Mouse (Mus musculus) limb, embryonic 12.5 days (tissue): ENCODE measurements around the gene Ikbkg. TPM values are rescaled to one million over a fixed set of nuclear protein-coding genes. Genes with fewer than 3 reads are reported as not detected.

ENCODE experiments used
- ATAC-seq: fragments of 200-750 bp; cut with Nextera tagmentation; 2 replicates; pipeline ENCODE4 v1.8.0; 2017; ENCODE audit warnings: low read depth, moderate TSS enrichment; ENCODE audit not compliant: insufficient number of reproducible peaks, insufficient read depth, low FRiP score, low TSS enrichment
- H3K27ac ChIP-seq: fragments of 300-500 bp; sonication (generic); 2 replicates; pipeline ENCODE4 v1.5.1; 2016; ENCODE audit warnings: mild to moderate bottlenecking, moderate library complexity
- H3K27me3 ChIP-seq: fragments of 300-500 bp; sonication (generic); 2 replicates; pipeline ENCODE4 v1.6.1; 2016; ENCODE audit warnings: mild to moderate bottlenecking, moderate library complexity
- H3K36me3 ChIP-seq: fragments of 300-500 bp; sonication (generic); 2 replicates; pipeline ENCODE4 v1.6.1; 2016; ENCODE audit warnings: mild to moderate bottlenecking, moderate library complexity
- H3K4me1 ChIP-seq: fragments of 300-500 bp; sonication (generic); replicated peaks from 2 replicates; pipeline ENCODE4 v1.6.1; 2016
- H3K4me2 ChIP-seq: fragments of 300-500 bp; sonication (generic); 2 replicates; pipeline ENCODE4 v1.6.1; 2016; ENCODE audit warnings: mild to moderate bottlenecking, moderate library complexity
- H3K4me3 ChIP-seq: fragments of 300-500 bp; sonication (generic); replicated peaks from 2 replicates; pipeline ENCODE4 v1.5.1; 2016; ENCODE audit warnings: mild to moderate bottlenecking
- H3K9ac ChIP-seq: fragments of 300-500 bp; sonication (generic); replicated peaks from 2 replicates; pipeline ENCODE4 v1.6.1; 2016; ENCODE audit warnings: mild to moderate bottlenecking, moderate library complexity
- H3K9me3 ChIP-seq: fragments of 300-500 bp; sonication (generic); 2 replicates; pipeline ENCODE4 v1.6.1; 2016; ENCODE audit warnings: mild to moderate bottlenecking, moderate library complexity
- WGBS: fragments of 180-500 bp; shearing (Covaris S2); methylation state at CpG from one replicate; pipeline ENCODE4 v1.1.7; 2016; 5-methylcytosine and 5-hydroxymethylcytosine counted together
- polyA plus RNA-seq: library from polyadenylated mRNA; unstranded; fragments of >200 nt; fragmentation: Nextera tagmentation; extraction: Ambion mirVana; gene quantifications from 2 replicates; pipeline ENCODE4 v1.2.1, GENCODE M21; 2016

The Ikbkg gene
- polyA plus RNA-seq, 1 experiment from 2014 or later: 22.1 TPM

- no peaks in the 10 kb centered on the region for H3K36me3 ChIP-seq
- H3K9ac ChIP-seq: no peak overlapping the region
- no peak for ATAC-seq
- H3K4me1 ChIP-seq: no peaks in the 10 kb centered on the region
- 85% methylated on average over 3 of the region's 3 CpGs for WGBS
- no peaks in the 10 kb centered on the region for H3K9me3 ChIP-seq
- no peaks in the 10 kb centered on the region for H3K27me3 ChIP-seq
- no peak overlapping the region for H3K4me2 ChIP-seq
- H3K27ac ChIP-seq: no peak overlapping the region
- no peak overlapping the region for H3K4me3 ChIP-seq
Observed at GRCm38 (mm10) chrX:74400136-74400535, 7.0 kb downstream of the Ikbkg start.

- Histone ChIP-seq H3K4me3 (no peak overlapping the region), H3K9me3 (no peaks in the 10 kb centered on the region), H3K36me3 (0 out of 2 replicates have a peak, but pooled peaks cover 12% of the 10 kb centered on the region), H3K4me1 (no peaks in the 10 kb centered on the region), H3K27me3 (no peaks in the 10 kb centered on the region), H3K4me2 (no peak overlapping the region), H3K9ac (no peak overlapping the region), H3K27ac (no peak overlapping the region)
- 65% methylated on average over 2 of the region's 2 CpGs for WGBS
- no peak for ATAC-seq
Observed at GRCm38 (mm10) chrX:74408340-74408739, 15.2 kb downstream of the Ikbkg start.

GRCm38 (mm10) chrX:74413377-74413776, 20.3 kb downstream of the Ikbkg start:
- no peaks in the 10 kb centered on the region for H3K4me1 ChIP-seq
- no peak overlapping the region for H3K4me2 ChIP-seq
- no peak overlapping the region for H3K4me3 ChIP-seq
- H3K27ac ChIP-seq: no peak overlapping the region
- no peaks in the 10 kb centered on the region for H3K27me3 ChIP-seq
- H3K36me3 ChIP-seq: 0 out of 2 replicates have a peak, but pooled peaks cover 12% of the 10 kb centered on the region
- H3K9me3 ChIP-seq: no peaks in the 10 kb centered on the region
- no peak overlapping the region for H3K9ac ChIP-seq
- no peak; the same call in 1 of the 2 replicates for ATAC-seq

- H3K4me1 ChIP-seq: no peaks in the 10 kb centered on the region; the same call in 1 of the 2 replicates
- H3K27ac ChIP-seq: no peak overlapping the region
- no peaks in the 10 kb centered on the region for H3K27me3 ChIP-seq
- ATAC-seq: no peak
- H3K4me3 ChIP-seq: no peak overlapping the region
- no peaks in the 10 kb centered on the region for H3K36me3 ChIP-seq
- H3K9ac ChIP-seq: no peak overlapping the region
- no peak overlapping the region for H3K4me2 ChIP-seq
- no peaks in the 10 kb centered on the region for H3K9me3 ChIP-seq
Observed at GRCm38 (mm10) chrX:74424443-74424842, 31.4 kb downstream of the Ikbkg start.

- 83% methylated on average over 4 of the region's 4 CpGs for WGBS
- Histone ChIP-seq H3K9me3 (no peaks in the 10 kb centered on the region), H3K4me2 (no peak overlapping the region), H3K4me1 (no peaks in the 10 kb centered on the region; the same call in 1 of the 2 replicates), H3K9ac (no peak overlapping the region), H3K4me3 (no peak overlapping the region), H3K36me3 (no peaks in the 10 kb centered on the region), H3K27ac (no peak overlapping the region), H3K27me3 (no peaks in the 10 kb centered on the region)
- ATAC-seq: no peak
Observed at GRCm38 (mm10) chrX:74425195-74425594, 32.1 kb downstream of the Ikbkg start.

GRCm38 (mm10) chrX:74426256-74426655, 33.2 kb downstream of the Ikbkg start:
- WGBS: 83% methylated on average over 1 of the region's 1 CpGs
- no peaks in the 10 kb centered on the region; the same call in 1 of the 2 replicates for H3K4me1 ChIP-seq
- no peak for ATAC-seq
- H3K27me3 ChIP-seq: no peaks in the 10 kb centered on the region
- H3K36me3 ChIP-seq: no peaks in the 10 kb centered on the region
- H3K9me3 ChIP-seq: no peaks in the 10 kb centered on the region
- no peak overlapping the region for H3K4me2 ChIP-seq
- no peak overlapping the region for H3K27ac ChIP-seq
- no peak overlapping the region for H3K9ac ChIP-seq
- H3K4me3 ChIP-seq: no peak overlapping the region

GRCm38 (mm10) chrX:74427116-74427515, 34.0 kb downstream of the Ikbkg start:
- whole genome bisulfite sequencing: 79% methylated on average over 3 of the region's 3 CpGs
- Histone ChIP-seq H3K27me3 (no peaks in the 10 kb centered on the region), H3K36me3 (no peaks in the 10 kb centered on the region), H3K4me3 (no peak overlapping the region), H3K9ac (no peak overlapping the region), H3K4me1 (no peaks in the 10 kb centered on the region; the same call in 1 of the 2 replicates), H3K9me3 (no peaks in the 10 kb centered on the region), H3K4me2 (no peak overlapping the region), H3K27ac (no peak overlapping the region)
- ATAC-seq: no peak

- H3K9me3 ChIP-seq: no peaks in the 10 kb centered on the region
- no peaks in the 10 kb centered on the region for H3K36me3 ChIP-seq
- peak; percentile 43; the same call in 1 of the 2 replicates for ATAC-seq
- H3K4me3 ChIP-seq: peak overlapping the region; percentile 52
- H3K27me3 ChIP-seq: no peaks in the 10 kb centered on the region
- H3K4me2 ChIP-seq: peak overlapping the region; percentile 58
- H3K9ac ChIP-seq: peak overlapping the region; percentile 42; the same call in 1 of the 2 replicates
- no peaks in the 10 kb centered on the region; the same call in 1 of the 2 replicates for H3K4me1 ChIP-seq
- H3K27ac ChIP-seq: peak overlapping the region; percentile 86
- WGBS: 22% methylated on average over 35 of the region's 35 CpGs
Observed at GRCm38 (mm10) chrX:74428146-74428825, 35.2 kb downstream of the Ikbkg start.

- ATAC-seq: peak; percentile 78
- H3K27ac ChIP-seq: peak within 1 kb of the TSS; percentile 86
- no peaks in the 10 kb centered on the region for H3K9me3 ChIP-seq
- H3K27me3 ChIP-seq: no peaks in the 10 kb centered on the region
- peaks cover 3% of the 10 kb centered on the region; the same call in 1 of the 2 replicates for H3K36me3 ChIP-seq
- 20% methylated on average over 25 of the region's 25 CpGs for WGBS
- peak within 1 kb of the TSS; percentile 58 for H3K9ac ChIP-seq
- H3K4me1 ChIP-seq: no peaks in the 10 kb centered on the region; the same call in 1 of the 2 replicates
- H3K4me2 ChIP-seq: peak within 1 kb of the TSS; percentile 58
- H3K4me3 ChIP-seq: peak within 1 kb of the TSS; percentile 52
Observed at GRCm38 (mm10) chrX:74428826-74429276, 35.8 kb downstream of the Ikbkg start, which contains the start of gene G6pdx. G6pdx (minus strand) TSS chrX:74429194.

- peak; percentile 65 for ATAC-seq
- Histone ChIP-seq H3K27me3 (no peaks in the 10 kb centered on the region), H3K4me1 (no peaks in the 10 kb centered on the region; the same call in 1 of the 2 replicates), H3K27ac (peak overlapping the region; percentile 86), H3K9me3 (no peaks in the 10 kb centered on the region), H3K36me3 (peaks cover 8% of the 10 kb centered on the region; the same call in 1 of the 2 replicates), H3K4me3 (peak overlapping the region; percentile 52), H3K4me2 (peak overlapping the region; percentile 58), H3K9ac (peak overlapping the region; percentile 58)
- 18% methylated on average over 22 of the region's 22 CpGs for WGBS
Observed at GRCm38 (mm10) chrX:74429290-74429821, 36.3 kb downstream of the Ikbkg start.

GRCm38 (mm10) chrX:74451157-74451912, 58.2 kb downstream of the Ikbkg start:
- no peaks in the 10 kb centered on the region for H3K27me3 ChIP-seq
- H3K27ac ChIP-seq: no peak overlapping the region
- no peak for ATAC-seq
- no peak overlapping the region for H3K4me3 ChIP-seq
- no peaks in the 10 kb centered on the region for H3K4me1 ChIP-seq
- 86% methylated on average over 4 of the region's 4 CpGs for WGBS
- H3K9me3 ChIP-seq: no peaks in the 10 kb centered on the region
- H3K4me2 ChIP-seq: no peak overlapping the region
- no peak overlapping the region for H3K9ac ChIP-seq
- peaks cover 14% of the 10 kb centered on the region; the same call in 1 of the 2 replicates for H3K36me3 ChIP-seq
